Mouse (Mus musculus) intestine, embryonic 15.5 days (tissue): ENCODE measurements around the gene Kif1b. TPM values are rescaled to one million over a fixed set of nuclear protein-coding genes. Genes with fewer than 3 reads are reported as not detected.

Source experiments
- ATAC-seq: fragments of 200-750 bp; cut with Nextera tagmentation; 2 replicates; pipeline ENCODE4 v1.8.0; 2017; ENCODE audit warnings: moderate TSS enrichment, moderate library complexity
- H3K27ac ChIP-seq: fragments of 300-500 bp; sonication (generic); 2 replicates; pipeline ENCODE4 v1.5.1; 2015; ENCODE audit warnings: mild to moderate bottlenecking, inconsistent platforms
- H3K27me3 ChIP-seq: fragments of 300-500 bp; sonication (generic); replicated peaks from 2 replicates; pipeline ENCODE4 v1.6.1; 2015; ENCODE audit warnings: inconsistent platforms
- H3K36me3 ChIP-seq: fragments of 300-500 bp; sonication (generic); 2 replicates; pipeline ENCODE4 v1.6.1; 2015; ENCODE audit warnings: inconsistent platforms
- H3K4me1 ChIP-seq: fragments of 300-500 bp; sonication (generic); replicated peaks from 2 replicates; pipeline ENCODE4 v1.6.1; 2015; ENCODE audit warnings: inconsistent platforms
- H3K4me2 ChIP-seq: fragments of 300-500 bp; sonication (generic); replicated peaks from 2 replicates; pipeline ENCODE4 v1.6.1; 2015; ENCODE audit warnings: mild to moderate bottlenecking, inconsistent platforms
- H3K4me3 ChIP-seq: fragments of 300-500 bp; sonication (generic); replicated peaks from 2 replicates; pipeline ENCODE4 v1.5.1; 2015; ENCODE audit warnings: inconsistent platforms
- H3K9ac ChIP-seq: fragments of 300-500 bp; sonication (generic); 2 replicates; pipeline ENCODE4 v1.6.1; 2015; ENCODE audit warnings: inconsistent platforms
- H3K9me3 ChIP-seq: fragments of 300-500 bp; sonication (generic); 2 replicates; pipeline ENCODE4 v1.6.1; 2016; ENCODE audit warnings: inconsistent platforms
- WGBS: fragments of 180-500 bp; shearing (Covaris S2); methylation state at CpG from one replicate; pipeline ENCODE4 v1.1.7; 2015; 5-methylcytosine and 5-hydroxymethylcytosine counted together
- polyA plus RNA-seq: library from polyadenylated mRNA; unstranded; fragments of >200 nt; fragmentation: Nextera tagmentation; extraction: Ambion mirVana; gene quantifications from 2 replicates; pipeline ENCODE4 v1.2.1, GENCODE M21; 2015

Kif1b gene
- polyA plus RNA-seq, 1 experiment from 2014 or later: 25.5 TPM

GRCm38 (mm10) chr4:149286287-149287137 is 21.0 kb downstream of the Kif1b start:
- ATAC-seq: peak; percentile 85
- H3K9me3 ChIP-seq: no peaks in the 10 kb centered on the region
- H3K9ac ChIP-seq: no peak overlapping the region
- no peaks in the 10 kb centered on the region for H3K27me3 ChIP-seq
- H3K4me1 ChIP-seq: 0 out of 2 replicates have a peak, but pooled peaks cover 9% of the 10 kb centered on the region
- H3K4me2 ChIP-seq: 0 out of 2 replicates have a peak overlapping the region, but pooled peaks have one; percentile 9
- H3K36me3 ChIP-seq: peaks cover 2% of the 10 kb centered on the region; the same call in 1 of the 2 replicates
- H3K4me3 ChIP-seq: no peak overlapping the region
- peak overlapping the region; percentile 36; the same call in 1 of the 2 replicates for H3K27ac ChIP-seq
- WGBS: 62% methylated on average over 8 of the region's 8 CpGs

GRCm38 (mm10) chr4:149285691-149286090 is 21.8 kb downstream of the Kif1b start:
- H3K4me2 ChIP-seq: no peak overlapping the region
- H3K4me1 ChIP-seq: 0 out of 2 replicates have a peak, but pooled peaks cover 9% of the 10 kb centered on the region
- 61% methylated on average over 1 of the region's 1 CpGs for WGBS
- H3K27ac ChIP-seq: no peak overlapping the region
- peaks cover 2% of the 10 kb centered on the region; the same call in 1 of the 2 replicates for H3K36me3 ChIP-seq
- H3K4me3 ChIP-seq: no peak overlapping the region
- no peaks in the 10 kb centered on the region for H3K27me3 ChIP-seq
- ATAC-seq: no peak
- H3K9me3 ChIP-seq: no peaks in the 10 kb centered on the region
- H3K9ac ChIP-seq: no peak overlapping the region

GRCm38 (mm10) chr4:149283018-149283417 is 24.5 kb downstream of the Kif1b start:
- Histone ChIP-seq H3K36me3 (no peaks in the 10 kb centered on the region), H3K27ac (no peak overlapping the region), H3K27me3 (no peaks in the 10 kb centered on the region), H3K4me3 (no peak overlapping the region), H3K9me3 (no peaks in the 10 kb centered on the region), H3K4me1 (0 out of 2 replicates have a peak, but pooled peaks cover 9% of the 10 kb centered on the region), H3K9ac (no peak overlapping the region), H3K4me2 (no peak overlapping the region)
- WGBS: 66% methylated on average over 3 of the region's 3 CpGs
- no peak for ATAC-seq

GRCm38 (mm10) chr4:149282025-149282738 is 25.3 kb downstream of the Kif1b start:
- Histone ChIP-seq H3K4me3 (no peak overlapping the region), H3K4me2 (no peak overlapping the region), H3K9ac (no peak overlapping the region), H3K27me3 (no peaks in the 10 kb centered on the region), H3K4me1 (peaks cover 12% of the 10 kb centered on the region; the same call in 1 of the 2 replicates), H3K9me3 (no peaks in the 10 kb centered on the region), H3K36me3 (no peaks in the 10 kb centered on the region), H3K27ac (no peak overlapping the region)
- ATAC-seq: no peak
- 66% methylated on average over 7 of the region's 7 CpGs for WGBS

- Histone ChIP-seq H3K9me3 (no peaks in the 10 kb centered on the region), H3K27ac (no peak overlapping the region), H3K4me2 (no peak overlapping the region; the same call in 1 of the 2 replicates), H3K36me3 (0 out of 2 replicates have a peak, but pooled peaks cover 2% of the 10 kb centered on the region), H3K4me3 (no peak overlapping the region), H3K27me3 (no peaks in the 10 kb centered on the region), H3K4me1 (peaks cover 3% of the 10 kb centered on the region; the same call in 1 of the 2 replicates), H3K9ac (no peak overlapping the region)
- 42% methylated on average over 4 of the region's 4 CpGs for WGBS
- peak; percentile 84 for ATAC-seq
Observed at GRCm38 (mm10) chr4:149277571-149277970, 29.9 kb downstream of the Kif1b start.

GRCm38 (mm10) chr4:149273128-149273527 is 34.4 kb downstream of the Kif1b start:
- H3K4me3 ChIP-seq: no peak overlapping the region
- H3K4me2 ChIP-seq: no peak overlapping the region
- no peak overlapping the region for H3K9ac ChIP-seq
- H3K27me3 ChIP-seq: no peaks in the 10 kb centered on the region
- 94% methylated on average over 1 of the region's 1 CpGs for WGBS
- H3K27ac ChIP-seq: no peak overlapping the region
- no peak for ATAC-seq
- no peaks in the 10 kb centered on the region for H3K9me3 ChIP-seq
- H3K36me3 ChIP-seq: 0 out of 2 replicates have a peak, but pooled peaks cover 6% of the 10 kb centered on the region
- peaks cover 3% of the 10 kb centered on the region; the same call in 1 of the 2 replicates for H3K4me1 ChIP-seq

- H3K9me3 ChIP-seq: no peaks in the 10 kb centered on the region
- H3K27ac ChIP-seq: no peak overlapping the region
- H3K4me1 ChIP-seq: no peaks in the 10 kb centered on the region
- H3K36me3 ChIP-seq: 0 out of 2 replicates have a peak, but pooled peaks cover 6% of the 10 kb centered on the region
- no peaks in the 10 kb centered on the region for H3K27me3 ChIP-seq
- no peak overlapping the region for H3K4me3 ChIP-seq
- WGBS: 96% methylated on average over 6 of the region's 6 CpGs
- ATAC-seq: no peak
- no peak overlapping the region for H3K4me2 ChIP-seq
- H3K9ac ChIP-seq: no peak overlapping the region
Observed at GRCm38 (mm10) chr4:149270541-149270940, 37.0 kb downstream of the Kif1b start.

- Histone ChIP-seq H3K4me2 (no peak overlapping the region), H3K27ac (no peak overlapping the region), H3K4me3 (no peak overlapping the region), H3K4me1 (no peaks in the 10 kb centered on the region), H3K9ac (no peak overlapping the region), H3K9me3 (no peaks in the 10 kb centered on the region), H3K27me3 (no peaks in the 10 kb centered on the region), H3K36me3 (0 out of 2 replicates have a peak, but pooled peaks cover 6% of the 10 kb centered on the region)
- ATAC-seq: no peak
- WGBS: 81% methylated on average over 4 of the region's 4 CpGs
Observed at GRCm38 (mm10) chr4:149269026-149269425, 38.5 kb downstream of the Kif1b start.

GRCm38 (mm10) chr4:149264895-149265294 is 42.6 kb downstream of the Kif1b start:
- no peak overlapping the region for H3K9ac ChIP-seq
- H3K4me1 ChIP-seq: no peaks in the 10 kb centered on the region
- no peaks in the 10 kb centered on the region for H3K36me3 ChIP-seq
- H3K27ac ChIP-seq: no peak overlapping the region
- H3K4me3 ChIP-seq: no peak overlapping the region
- no peaks in the 10 kb centered on the region for H3K9me3 ChIP-seq
- whole genome bisulfite sequencing: 92% methylated on average over 2 of the region's 2 CpGs
- ATAC-seq: no peak
- no peaks in the 10 kb centered on the region for H3K27me3 ChIP-seq
- no peak overlapping the region for H3K4me2 ChIP-seq

GRCm38 (mm10) chr4:149263218-149263617 is 44.3 kb downstream of the Kif1b start:
- Histone ChIP-seq H3K9ac (no peak overlapping the region), H3K36me3 (no peaks in the 10 kb centered on the region), H3K27me3 (no peaks in the 10 kb centered on the region), H3K27ac (no peak overlapping the region), H3K4me2 (no peak overlapping the region), H3K4me1 (no peaks in the 10 kb centered on the region), H3K9me3 (no peaks in the 10 kb centered on the region), H3K4me3 (no peak overlapping the region)
- no peak for ATAC-seq
- 88% methylated on average over 9 of the region's 9 CpGs for WGBS

- H3K27ac ChIP-seq: no peak overlapping the region
- no peak for ATAC-seq
- WGBS: 72% methylated on average over 3 of the region's 3 CpGs
- no peaks in the 10 kb centered on the region for H3K27me3 ChIP-seq
- H3K4me1 ChIP-seq: no peaks in the 10 kb centered on the region
- no peak overlapping the region for H3K4me3 ChIP-seq
- H3K4me2 ChIP-seq: no peak overlapping the region
- H3K9me3 ChIP-seq: no peaks in the 10 kb centered on the region
- H3K9ac ChIP-seq: no peak overlapping the region
- peaks cover 2% of the 10 kb centered on the region; the same call in 1 of the 2 replicates for H3K36me3 ChIP-seq
Observed at GRCm38 (mm10) chr4:149261466-149261865, 46.0 kb downstream of the Kif1b start.

- ATAC-seq: no peak
- Histone ChIP-seq H3K4me1 (no peaks in the 10 kb centered on the region), H3K9ac (no peak overlapping the region), H3K36me3 (peaks cover 5% of the 10 kb centered on the region; the same call in 1 of the 2 replicates), H3K4me2 (no peak overlapping the region), H3K4me3 (no peak overlapping the region), H3K27me3 (no peaks in the 10 kb centered on the region), H3K27ac (no peak overlapping the region), H3K9me3 (no peaks in the 10 kb centered on the region)
- 81% methylated on average over 3 of the region's 3 CpGs for WGBS
Observed at GRCm38 (mm10) chr4:149260911-149261310, 46.6 kb downstream of the Kif1b start.
